Mouse (Mus musculus): ENCODE measurements at regions not wholly inside any gene's neighbourhood (a gene's known extent, or its start where the extent isn't known, plus 50 kb on each side); places are given as distances from the start of the nearest gene placed in this dataset.

DNA sequence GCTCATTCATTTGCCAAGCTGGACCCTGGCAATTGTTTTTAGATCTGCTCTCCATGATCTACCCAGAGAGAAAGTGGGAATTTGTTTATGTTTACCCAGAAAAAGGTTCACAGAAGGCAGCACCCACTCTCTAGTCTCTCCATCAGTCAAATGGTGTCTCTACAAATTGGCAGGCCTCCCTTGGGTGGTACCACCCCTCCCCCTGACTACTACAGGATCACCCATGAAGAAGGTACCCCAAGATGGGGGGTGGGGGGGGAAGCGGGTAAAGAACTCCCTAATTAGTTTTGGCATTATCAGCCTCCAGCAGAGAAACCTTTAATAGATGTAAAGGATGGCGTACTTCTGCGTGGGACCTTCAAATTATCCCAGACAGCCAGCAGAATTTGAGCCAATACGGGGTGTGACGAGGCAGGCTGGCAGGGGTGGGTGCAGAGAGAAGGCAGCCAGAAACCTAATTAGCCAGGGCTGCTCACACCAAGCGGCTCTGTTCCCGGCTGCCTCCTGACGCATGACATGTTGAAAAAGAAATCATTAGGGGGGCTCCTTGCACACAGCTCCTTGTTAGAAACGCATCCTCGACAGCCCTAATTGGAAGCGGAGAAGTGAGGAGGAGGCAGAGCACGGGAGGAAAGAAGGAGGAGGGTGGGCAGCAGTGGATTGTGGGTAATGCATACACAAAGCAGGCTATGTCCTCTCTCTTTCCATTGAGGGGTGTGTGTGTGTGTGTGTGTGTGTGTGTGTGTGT is 220.7 kb downstream of the Suds3 start:
- Histone ChIP-seq H3K4me3 (replicated peaks) (0 out of 2 replicates have a peak overlapping the region, but pooled peaks have one; percentile 7), H3K27ac (peak overlapping the region; percentile 90), H3K4me2 (peak overlapping the region; percentile 31; the same call in 1 of the 2 replicates), H3K27me3 (peaks cover 10% of the 10 kb centered on the region; the same call in 1 of the 2 replicates), H3K36me3 (replicated peaks) (no peaks in the 10 kb centered on the region), H3K4me1 (0 out of 2 replicates have a peak, but pooled peaks cover 9% of the 10 kb centered on the region), H3K9me3 (0 out of 2 replicates have a peak, but pooled peaks cover 4% of the 10 kb centered on the region), H3K9ac (no peak overlapping the region)
- 18% methylated on average over 12 of the region's 12 CpGs for WGBS
- peak; percentile 96 for ATAC-seq (ENCODE audit: low FRiP score)

DNA sequence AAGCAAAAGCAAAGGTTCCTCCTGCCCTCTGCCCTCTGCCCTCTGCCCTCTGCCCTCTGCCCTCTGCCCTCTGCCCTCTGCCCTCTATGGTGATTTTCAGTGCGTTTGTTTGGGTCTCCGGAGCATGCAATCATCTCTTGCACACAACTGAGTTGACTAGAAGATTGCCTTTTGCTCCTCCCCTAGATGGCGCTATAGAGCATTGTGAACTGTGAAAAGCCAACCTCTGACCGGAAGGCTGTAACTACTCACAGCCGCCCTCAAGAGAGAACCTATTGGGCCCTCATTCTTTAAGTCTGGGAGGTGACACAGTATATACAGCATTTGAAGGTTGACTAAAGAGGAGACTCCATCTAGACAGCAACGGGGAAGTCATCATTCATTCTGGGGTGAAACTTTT is 221.3 kb downstream of the Suds3 start:
- peak overlapping the region; percentile 90 for H3K27ac ChIP-seq
- no peak overlapping the region for H3K9ac ChIP-seq
- H3K27me3 ChIP-seq: peaks cover 10% of the 10 kb centered on the region; the same call in 1 of the 2 replicates
- H3K4me1 ChIP-seq: 0 out of 2 replicates have a peak, but pooled peaks cover 9% of the 10 kb centered on the region
- H3K36me3 ChIP-seq (replicated peaks): no peaks in the 10 kb centered on the region
- no peak for ATAC-seq (ENCODE audit: low FRiP score)
- 80% methylated on average over 6 of the region's 6 CpGs for WGBS
- H3K4me3 ChIP-seq (replicated peaks): no peak overlapping the region
- H3K4me2 ChIP-seq: no peak overlapping the region
- 0 out of 2 replicates have a peak, but pooled peaks cover 4% of the 10 kb centered on the region for H3K9me3 ChIP-seq

DNA sequence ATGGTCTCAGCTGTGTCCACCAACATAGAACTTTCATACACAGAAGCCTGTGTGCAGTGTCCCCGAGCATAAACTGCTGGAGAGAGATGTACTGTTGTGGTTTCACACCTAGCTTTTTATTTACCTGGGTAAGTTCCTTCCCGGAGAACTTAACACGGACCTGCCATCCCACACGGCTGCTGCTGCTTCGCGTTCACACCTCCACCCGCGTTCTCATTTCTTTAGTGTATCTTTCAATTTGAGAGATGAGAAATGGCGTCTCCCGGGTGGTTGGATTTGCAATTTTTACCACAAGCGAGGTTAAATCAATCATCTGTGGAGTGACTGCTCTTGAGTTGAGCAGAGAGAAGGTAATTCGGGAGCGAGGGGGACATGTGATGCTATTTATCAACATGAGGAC is 223.0 kb downstream of the Suds3 start:
- Histone ChIP-seq H3K4me2 (no peak overlapping the region), H3K36me3 (replicated peaks) (no peaks in the 10 kb centered on the region), H3K4me1 (0 out of 2 replicates have a peak, but pooled peaks cover 9% of the 10 kb centered on the region), H3K27me3 (peaks cover 10% of the 10 kb centered on the region; the same call in 1 of the 2 replicates), H3K9me3 (no peaks in the 10 kb centered on the region), H3K27ac (no peak overlapping the region; the same call in 1 of the 2 replicates), H3K9ac (no peak overlapping the region), H3K4me3 (replicated peaks) (no peak overlapping the region)
- ATAC-seq (ENCODE audit: low FRiP score): no peak
- 87% methylated on average over 13 of the region's 13 CpGs for WGBS

DNA sequence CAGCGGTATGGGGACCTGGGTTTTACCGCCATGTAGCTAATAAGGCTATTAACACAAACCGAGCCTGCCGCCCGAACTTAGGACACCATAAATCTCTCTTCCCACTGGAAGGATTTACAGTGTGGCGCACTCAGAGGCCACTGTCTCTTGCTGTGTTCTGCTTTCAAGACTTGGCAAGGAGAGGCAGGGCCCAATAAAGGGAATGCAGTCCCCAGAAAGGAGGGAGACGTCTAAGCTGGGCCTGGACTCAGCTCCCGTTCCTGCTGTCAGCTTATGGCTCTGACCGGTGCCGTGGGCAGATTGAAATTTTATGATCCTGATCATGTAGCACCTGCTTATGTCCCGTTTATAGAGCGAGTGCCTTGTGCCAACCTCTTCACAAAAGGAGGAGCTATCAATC is 226.7 kb downstream of the Suds3 start:
- ATAC-seq (ENCODE audit: low FRiP score): no peak
- H3K4me2 ChIP-seq: no peak overlapping the region
- H3K4me3 ChIP-seq (replicated peaks): no peak overlapping the region
- no peaks in the 10 kb centered on the region for H3K9me3 ChIP-seq
- H3K27me3 ChIP-seq: peaks cover 10% of the 10 kb centered on the region; the same call in 1 of the 2 replicates
- peaks cover 12% of the 10 kb centered on the region for H3K4me1 ChIP-seq
- H3K9ac ChIP-seq: no peak overlapping the region
- H3K27ac ChIP-seq: no peak overlapping the region
- 86% methylated on average over 12 of the region's 12 CpGs for WGBS
- H3K36me3 ChIP-seq (replicated peaks): no peaks in the 10 kb centered on the region

DNA sequence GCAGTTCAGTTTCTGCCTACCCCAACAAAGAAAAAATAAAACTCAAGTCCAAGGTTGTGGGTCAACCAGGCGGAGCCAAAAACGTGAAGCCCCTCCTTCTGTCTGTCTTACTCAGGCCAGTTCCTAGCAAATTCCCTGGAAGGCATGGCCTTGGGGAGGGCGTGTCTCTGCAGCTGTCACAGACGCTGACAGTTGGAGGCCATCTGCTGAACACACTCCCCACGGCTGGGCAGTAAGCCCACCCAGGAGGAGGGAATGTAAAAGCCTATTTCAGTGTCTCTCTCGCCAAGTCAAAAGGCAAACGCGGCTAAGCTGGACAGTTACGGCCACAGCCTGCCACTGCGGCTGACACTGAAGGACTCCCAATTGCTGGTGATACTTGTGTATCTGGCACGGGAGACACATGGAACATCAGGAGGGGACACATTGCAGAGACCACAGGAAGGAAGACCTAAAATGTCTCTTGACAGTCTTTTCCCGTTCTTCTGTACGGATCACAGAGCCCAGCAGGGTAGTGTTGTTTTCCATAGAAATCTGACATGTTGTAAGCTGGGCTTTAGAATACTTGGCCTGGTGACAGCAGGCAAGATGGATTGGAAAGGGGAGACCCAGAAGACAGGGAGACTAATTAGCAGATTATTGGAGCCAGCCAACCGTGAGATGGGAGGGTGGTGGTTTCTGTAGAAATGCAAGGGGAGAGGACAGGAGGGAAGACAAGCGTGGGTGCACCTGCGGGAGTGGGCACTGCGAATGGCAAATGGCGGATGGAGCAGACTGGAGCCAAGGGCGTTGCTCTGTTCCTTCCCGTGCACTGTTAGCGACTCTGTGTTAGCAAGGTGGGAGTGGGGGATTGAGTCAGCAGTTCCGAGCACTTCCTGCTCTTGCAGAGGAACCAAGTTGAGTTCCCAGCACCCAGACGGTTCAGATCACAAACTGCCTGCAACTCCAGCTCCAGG is 229.5 kb downstream of the Suds3 start:
- no peak overlapping the region for H3K4me2 ChIP-seq
- H3K27ac ChIP-seq: peak overlapping the region; percentile 69
- no peaks in the 10 kb centered on the region for H3K36me3 ChIP-seq (replicated peaks)
- 57% methylated on average over 23 of the region's 23 CpGs for WGBS
- no peak overlapping the region for H3K4me3 ChIP-seq (replicated peaks)
- peak; percentile 77; the same call in 1 of the 2 replicates for ATAC-seq (ENCODE audit: low FRiP score)
- no peak overlapping the region for H3K9ac ChIP-seq
- H3K27me3 ChIP-seq: no peaks in the 10 kb centered on the region
- peaks cover 12% of the 10 kb centered on the region for H3K4me1 ChIP-seq
- H3K9me3 ChIP-seq: no peaks in the 10 kb centered on the region

DNA sequence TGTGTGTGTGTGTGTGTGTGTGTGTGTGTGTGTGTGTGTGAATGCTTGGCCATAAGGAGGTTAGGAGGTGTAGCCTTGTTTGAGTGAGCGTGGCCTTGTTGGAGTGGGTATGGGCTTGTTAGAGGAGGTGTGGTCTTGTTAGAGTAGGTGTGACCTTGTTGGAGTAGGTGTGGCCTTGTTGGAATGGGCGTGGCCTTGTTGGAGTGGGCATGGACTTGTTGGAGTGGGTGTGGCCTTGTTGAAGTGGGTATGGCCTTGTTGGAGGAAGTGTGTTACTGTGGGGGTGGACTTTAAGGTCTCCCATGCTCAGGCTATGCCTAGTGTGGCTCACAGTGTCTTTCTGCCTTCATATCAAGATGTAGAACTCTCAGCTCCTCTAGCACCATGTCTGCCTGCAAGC is 236.2 kb downstream of the Suds3 start:
- no peak for ATAC-seq (ENCODE audit: low FRiP score)
- no peak overlapping the region for H3K4me3 ChIP-seq (replicated peaks)
- no peak overlapping the region for H3K9ac ChIP-seq
- H3K9me3 ChIP-seq: no peaks in the 10 kb centered on the region
- no peaks in the 10 kb centered on the region for H3K27me3 ChIP-seq
- WGBS: 83% methylated on average over 2 of the region's 2 CpGs
- H3K36me3 ChIP-seq (replicated peaks): no peaks in the 10 kb centered on the region
- H3K4me1 ChIP-seq: no peaks in the 10 kb centered on the region
- H3K4me2 ChIP-seq: no peak overlapping the region
- no peak overlapping the region for H3K27ac ChIP-seq

DNA sequence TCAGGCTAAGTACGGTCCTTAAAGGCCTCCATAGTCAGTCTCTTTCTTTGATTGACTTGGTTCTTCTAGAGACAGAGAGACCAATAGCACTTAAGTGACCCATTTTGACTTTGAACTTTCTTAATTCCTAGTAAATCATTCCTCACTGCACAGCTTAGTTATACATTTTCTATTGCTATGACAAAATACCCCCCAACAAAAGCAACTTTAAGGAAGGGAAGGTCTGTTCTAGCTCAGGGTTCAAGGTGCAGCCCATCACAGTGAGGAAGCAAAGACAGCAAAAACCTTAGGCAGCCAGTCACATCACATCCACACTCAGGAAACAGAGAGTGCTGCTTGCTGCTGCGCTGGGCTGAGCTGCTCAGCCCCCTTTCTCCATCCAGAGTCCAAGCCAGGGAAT is 241.0 kb downstream of the Suds3 start:
- WGBS: 75% methylated on average over 2 of the region's 2 CpGs

DNA sequence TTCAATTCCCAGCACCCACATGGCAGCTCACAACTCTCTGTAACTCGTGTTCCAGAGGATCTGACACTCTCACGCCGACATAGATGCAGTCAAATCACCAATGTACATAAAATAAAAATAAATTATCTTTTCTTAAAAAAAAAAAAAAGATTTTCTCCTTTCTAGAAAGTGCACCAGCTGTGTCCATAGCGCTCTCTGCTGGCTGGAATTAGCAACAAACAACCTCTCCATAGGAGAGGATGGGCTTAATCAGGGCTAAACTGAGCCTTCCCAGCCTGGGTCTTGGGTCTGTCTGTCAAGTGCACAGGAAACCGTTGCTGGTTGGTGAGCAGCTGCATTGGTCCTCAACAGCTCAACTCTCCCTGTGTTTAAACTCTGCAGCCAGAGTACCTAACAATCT is 247.8 kb downstream of the Suds3 start:
- H3K9ac ChIP-seq: no peak overlapping the region
- no peak overlapping the region for H3K4me3 ChIP-seq (replicated peaks)
- no peak overlapping the region for H3K4me2 ChIP-seq
- 88% methylated on average over 5 of the region's 5 CpGs for WGBS
- no peaks in the 10 kb centered on the region for H3K9me3 ChIP-seq
- H3K27me3 ChIP-seq: no peaks in the 10 kb centered on the region
- no peaks in the 10 kb centered on the region for H3K4me1 ChIP-seq
- no peak overlapping the region for H3K27ac ChIP-seq
- no peaks in the 10 kb centered on the region for H3K36me3 ChIP-seq (replicated peaks)
- no peak for ATAC-seq (ENCODE audit: low FRiP score)

More for the DNA sequence above, 241.0 kb downstream of the Suds3 start:
- H3K4me1 ChIP-seq: no peaks in the 10 kb centered on the region
- H3K4me2 ChIP-seq: no peak overlapping the region
- no peaks in the 10 kb centered on the region for H3K27me3 ChIP-seq
- H3K4me3 ChIP-seq (replicated peaks): no peak overlapping the region
- H3K9me3 ChIP-seq: no peaks in the 10 kb centered on the region
- no peak overlapping the region for H3K9ac ChIP-seq
- no peak for ATAC-seq (ENCODE audit: low FRiP score)
- H3K36me3 ChIP-seq (replicated peaks): no peaks in the 10 kb centered on the region
- H3K27ac ChIP-seq: no peak overlapping the region

DNA sequence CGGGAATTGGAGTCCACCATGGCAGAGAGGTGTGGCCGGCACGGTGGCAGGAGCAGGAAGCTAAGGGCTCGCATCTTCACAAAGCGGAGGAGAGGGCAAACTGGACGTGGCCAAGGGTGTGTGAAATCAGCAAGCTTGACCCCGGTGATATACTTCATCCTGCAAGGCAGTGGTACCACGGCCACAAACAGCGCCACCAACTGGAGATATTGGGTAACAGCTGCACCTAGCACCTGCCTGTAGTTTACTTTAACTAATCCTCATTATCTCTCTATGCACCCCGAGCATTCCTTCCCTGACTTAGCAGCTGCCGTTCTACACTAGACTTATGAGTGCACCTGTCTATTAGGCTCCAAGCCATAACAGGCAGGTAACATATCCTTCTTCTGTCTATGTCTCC is 251.6 kb downstream of the Suds3 start:
- no peak for ATAC-seq (ENCODE audit: low FRiP score)
- no peaks in the 10 kb centered on the region for H3K4me1 ChIP-seq
- no peaks in the 10 kb centered on the region for H3K9me3 ChIP-seq
- H3K4me2 ChIP-seq: no peak overlapping the region
- no peaks in the 10 kb centered on the region for H3K36me3 ChIP-seq (replicated peaks)
- H3K4me3 ChIP-seq (replicated peaks): no peak overlapping the region
- H3K27me3 ChIP-seq: no peaks in the 10 kb centered on the region
- H3K9ac ChIP-seq: no peak overlapping the region
- 89% methylated on average over 11 of the region's 11 CpGs for WGBS
- no peak overlapping the region for H3K27ac ChIP-seq

DNA sequence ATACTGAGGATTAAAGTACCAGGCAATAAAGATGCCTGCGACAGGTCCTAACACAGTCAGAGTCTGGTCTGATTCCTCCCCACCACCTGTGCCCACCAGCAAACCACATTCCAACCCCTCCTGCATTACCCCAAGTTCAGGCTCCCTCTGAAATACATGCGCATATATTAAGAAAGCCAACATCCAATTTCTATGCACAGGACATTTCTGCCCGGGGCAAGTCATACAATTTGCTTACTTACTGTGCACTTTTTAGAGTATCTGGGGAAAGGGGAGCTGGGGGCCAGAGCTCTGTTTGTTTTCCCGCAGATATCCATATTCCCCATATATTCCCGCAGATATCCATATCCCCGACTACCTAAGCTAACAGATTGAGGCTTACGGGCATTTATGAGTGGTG is 261.1 kb upstream of the Srrm4 start:
- Histone ChIP-seq H3K4me3 (replicated peaks) (no peak overlapping the region), H3K4me2 (no peak overlapping the region), H3K9ac (no peak overlapping the region), H3K4me1 (peaks cover 12% of the 10 kb centered on the region), H3K27me3 (no peaks in the 10 kb centered on the region), H3K9me3 (no peaks in the 10 kb centered on the region), H3K36me3 (replicated peaks) (no peaks in the 10 kb centered on the region), H3K27ac (no peak overlapping the region)
- no peak for ATAC-seq (ENCODE audit: low FRiP score)
- WGBS: 70% methylated on average over 7 of the region's 7 CpGs

DNA sequence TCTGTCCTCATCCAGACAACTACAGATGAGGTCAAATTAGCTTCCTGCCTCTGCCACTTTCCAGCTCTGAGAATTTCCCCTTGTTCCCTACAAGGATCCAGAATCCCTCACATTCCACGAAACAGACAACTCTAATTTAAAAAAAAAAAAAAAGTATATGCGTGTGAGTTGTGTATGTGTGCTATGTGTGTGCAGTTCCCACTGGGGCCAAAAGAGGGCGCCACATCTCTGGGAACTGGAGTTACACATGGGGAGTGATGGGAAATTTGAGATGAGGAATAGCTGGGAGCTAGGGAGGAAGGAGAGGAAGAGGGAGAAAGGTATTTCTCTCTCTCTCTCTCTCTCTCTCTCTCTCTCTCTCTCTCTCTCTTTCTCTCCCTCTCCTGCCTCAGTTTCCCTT is 240.3 kb upstream of the Srrm4 start:
- 82% methylated on average over 3 of the region's 3 CpGs for WGBS
- Histone ChIP-seq H3K27ac (no peak overlapping the region), H3K9ac (no peak overlapping the region), H3K9me3 (no peaks in the 10 kb centered on the region), H3K27me3 (no peaks in the 10 kb centered on the region), H3K4me2 (no peak overlapping the region), H3K36me3 (replicated peaks) (no peaks in the 10 kb centered on the region), H3K4me3 (replicated peaks) (no peak overlapping the region), H3K4me1 (no peaks in the 10 kb centered on the region)
- ATAC-seq (ENCODE audit: low FRiP score): no peak

DNA sequence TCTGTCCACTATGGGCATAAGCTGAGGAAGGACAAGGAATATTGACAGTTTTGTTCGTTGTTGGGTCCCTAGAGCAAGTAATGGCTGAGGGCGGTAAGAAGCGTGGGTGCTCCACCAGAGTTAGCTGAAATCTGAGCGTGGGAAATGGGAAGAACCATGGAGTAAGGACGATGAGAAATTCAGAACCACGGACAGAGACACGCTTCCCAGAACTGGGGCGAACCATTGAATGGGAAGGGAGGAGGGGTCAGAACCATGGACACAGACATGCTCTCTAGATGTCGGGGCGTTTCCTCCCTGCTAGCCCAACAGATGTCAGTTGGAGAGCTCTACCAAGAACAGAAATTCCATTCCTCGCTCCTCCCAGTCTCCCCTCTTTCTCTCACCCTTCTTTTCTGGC is 238.2 kb upstream of the Srrm4 start:
- no peak for ATAC-seq (ENCODE audit: low FRiP score)
- Histone ChIP-seq H3K27ac (no peak overlapping the region), H3K36me3 (replicated peaks) (no peaks in the 10 kb centered on the region), H3K4me1 (no peaks in the 10 kb centered on the region), H3K4me2 (no peak overlapping the region), H3K9me3 (no peaks in the 10 kb centered on the region), H3K27me3 (no peaks in the 10 kb centered on the region), H3K4me3 (replicated peaks) (no peak overlapping the region), H3K9ac (no peak overlapping the region)
- 12% methylated on average over 11 of the region's 11 CpGs for WGBS

Data from forebrain, embryonic 12.5 days (tissue).